Mouse (Mus musculus): ENCODE measurements around the gene Ermard. TPM values are rescaled to one million over a fixed set of nuclear protein-coding genes. Genes with fewer than 3 reads are reported as not detected.

Gene Ermard
- total RNA-seq, 2 experiments from 2014 or later: 46.4 to 56.9 TPM

- no peak for DNase-seq (ENCODE audit: low spot score in 2 of 2)
Measured at GRCm38 (mm10) chr17:15115550-15115949, 74.5 kb downstream of the Ermard start.

GRCm38 (mm10) chr17:15120096-15120495 is 79.1 kb downstream of the Ermard start:
- DNase-seq (ENCODE audit: low spot score in 2 of 2): no peak

- DNase-seq (ENCODE audit: low spot score in 2 of 2): no peak
Measured at GRCm38 (mm10) chr17:15120569-15120968, 79.6 kb downstream of the Ermard start.

DNA sequence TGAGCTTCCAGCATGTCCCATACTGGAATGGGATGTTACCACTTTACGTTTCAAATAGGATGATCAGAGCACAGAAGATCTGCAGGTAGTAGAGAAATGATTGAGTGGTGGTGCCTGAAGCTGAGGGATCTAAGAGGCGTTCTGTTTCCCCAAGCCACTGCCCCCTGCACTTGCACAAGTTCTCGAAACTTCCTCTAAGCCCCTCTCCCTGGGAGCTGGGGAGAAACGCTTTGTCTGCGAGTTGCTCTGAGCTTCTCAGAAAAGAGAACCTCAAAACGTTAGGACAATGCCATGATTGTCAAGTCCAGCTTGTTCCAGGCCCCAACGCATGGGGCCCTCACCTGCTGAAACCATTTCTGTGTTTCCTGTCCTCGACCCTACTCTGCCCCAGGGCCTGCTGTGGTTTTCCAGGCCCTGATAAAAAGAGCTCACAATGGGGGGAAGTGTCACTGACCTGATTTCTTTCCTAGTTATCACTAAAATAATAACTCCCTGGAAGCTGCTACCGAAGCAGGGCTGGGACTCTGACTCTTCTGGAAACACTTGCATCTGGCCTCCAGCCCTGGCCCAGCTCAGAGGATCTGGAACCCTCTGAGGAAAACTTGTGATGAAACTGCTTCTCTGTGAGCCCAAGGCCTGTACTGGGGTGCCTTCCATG is 88.8 kb downstream of the Ermard start:
- DNase-seq (ENCODE audit: low spot score in 2 of 2): no peak

- DNase-seq (ENCODE audit: low spot score in 2 of 2): no peak
Measured at GRCm38 (mm10) chr17:15130288-15130656, 89.3 kb downstream of the Ermard start.

- DNase-seq (ENCODE audit: low spot score in 2 of 2): no peak
Measured at GRCm38 (mm10) chr17:15134905-15135669, 94.1 kb downstream of the Ermard start.

GRCm38 (mm10) chr17:15137443-15137842 is 96.4 kb downstream of the Ermard start:
- no peak for DNase-seq (ENCODE audit: low spot score in 2 of 2)

Other genes with a start within 250 kb of the Ermard start
- gene Wdr27, start 98.0 kb upstream of the Ermard start, total RNA-seq (2021): 1 to 10 TPM; 5.9 to 6.1 TPM
- gene 1600012H06Rik, start 98.0 kb upstream of the Ermard start, total RNA-seq (2021): 10 to 100 TPM; 19.7 to 21.6 TPM
- 10 to 100 TPM; 66.8 to 70.0 TPM for gene Phf10, start 79.9 kb upstream of the Ermard start, total RNA-seq (2021)
- gene 9030025P20Rik, start 62.7 kb upstream of the Ermard start, total RNA-seq (2021): 1 to 10 TPM; 6.1 to 7.7 TPM
- gene Gm3417, start 62.4 kb upstream of the Ermard start, total RNA-seq (2021): not detected
- gene Gm3435, start 31.0 kb upstream of the Ermard start, total RNA-seq (2021): 1 to 10 TPM; 5.0 to 5.2 TPM
- 1 to 10 TPM; 2.0 to 2.6 TPM for gene Tcte3, start 280 bp downstream of the Ermard start, total RNA-seq (2021)
- 1 to 10 TPM; 6.0 to 7.5 TPM for gene Gm3448, start 329 bp downstream of the Ermard start, total RNA-seq (2021)